Mouse (Mus musculus): ENCODE measurements around the gene Sbds. TPM values are rescaled to one million over a fixed set of nuclear protein-coding genes. Genes with fewer than 3 reads are reported as not detected.
A peak's percentile ranks its signal among the peaks of the same experiment; 100 is the strongest.
"Not testable (repeated sequence)": the region's sequence is repeated elsewhere in the genome, so short reads cannot be mapped to it uniquely, and the experiment has no call there.

Gene Sbds
- polyA plus RNA-seq, 1 experiment from 2014 or later = 60.3 TPM

DNA sequence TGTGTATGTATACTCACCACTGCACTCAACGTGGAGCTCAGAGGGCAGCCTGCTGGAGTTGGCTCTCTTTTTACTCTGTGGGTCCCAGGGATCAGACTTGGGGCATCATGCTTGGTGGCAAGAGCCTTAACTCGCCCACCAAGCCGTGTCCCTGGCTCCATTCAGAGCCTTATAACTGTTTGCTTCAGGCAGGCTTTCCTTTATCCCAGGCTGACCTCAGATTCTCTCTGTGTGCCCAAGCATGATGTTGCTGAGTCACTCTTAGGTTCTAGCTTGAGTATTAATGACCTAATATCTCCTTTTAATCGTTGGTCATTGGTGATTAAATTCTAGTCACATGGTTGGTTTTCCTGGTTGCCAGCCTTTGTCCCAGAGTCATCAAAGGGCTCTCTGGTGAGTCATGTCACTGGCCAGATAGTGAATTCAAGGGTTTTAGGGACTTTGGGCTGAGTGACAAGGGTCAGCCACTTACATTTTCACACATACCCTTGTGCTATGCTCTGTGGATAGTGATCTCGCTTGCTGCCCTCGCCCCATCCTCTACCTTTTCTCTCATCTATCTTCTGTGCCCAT, 9.2 kb upstream of the Sbds start:
- no peaks in the 10 kb centered on the region for H3K27me3 ChIP-seq (replicated peaks; ENCODE audit: control insufficient read depth, insufficient read depth, low read length)
- H3K4me2 ChIP-seq (ENCODE audit: low read length) = no peak overlapping the region
- H3K4me3 ChIP-seq (replicated peaks; ENCODE audit: low read length) = no peak overlapping the region
- H3K9ac ChIP-seq (replicated peaks; ENCODE audit: low read depth, low read length) = no peak overlapping the region
- no peak for ATAC-seq
- H3K9me3 ChIP-seq (ENCODE audit: control insufficient read depth, low read length) = no peaks in the 10 kb centered on the region
- peaks cover 14% of the 10 kb centered on the region for H3K36me3 ChIP-seq (ENCODE audit: control insufficient read depth, insufficient read depth)
- H3K4me1 ChIP-seq (replicated peaks; ENCODE audit: control insufficient read depth, insufficient read depth, low read length) = no peaks in the 10 kb centered on the region
- no peak overlapping the region for H3K27ac ChIP-seq (ENCODE audit: low read length)
- 88% methylated on average over 6 of the region's 6 CpGs for WGBS

GRCm38 (mm10) chr5:130263454-130263853, 8.1 kb upstream of the Sbds start:
- Histone ChIP-seq H3K9me3 (ENCODE audit: control insufficient read depth, low read length) (no peaks in the 10 kb centered on the region), H3K27me3 (replicated peaks; ENCODE audit: control insufficient read depth, insufficient read depth, low read length) (no peaks in the 10 kb centered on the region), H3K36me3 (ENCODE audit: control insufficient read depth, insufficient read depth) (peaks cover 14% of the 10 kb centered on the region), H3K4me2 (ENCODE audit: low read length) (no peak overlapping the region), H3K9ac (replicated peaks; ENCODE audit: low read depth, low read length) (no peak overlapping the region), H3K4me1 (replicated peaks; ENCODE audit: control insufficient read depth, insufficient read depth, low read length) (no peaks in the 10 kb centered on the region), H3K4me3 (replicated peaks; ENCODE audit: low read length) (no peak overlapping the region), H3K27ac (ENCODE audit: low read length) (no peak overlapping the region)
- 78% methylated on average over 11 of the region's 11 CpGs for WGBS
- no peak for ATAC-seq

DNA sequence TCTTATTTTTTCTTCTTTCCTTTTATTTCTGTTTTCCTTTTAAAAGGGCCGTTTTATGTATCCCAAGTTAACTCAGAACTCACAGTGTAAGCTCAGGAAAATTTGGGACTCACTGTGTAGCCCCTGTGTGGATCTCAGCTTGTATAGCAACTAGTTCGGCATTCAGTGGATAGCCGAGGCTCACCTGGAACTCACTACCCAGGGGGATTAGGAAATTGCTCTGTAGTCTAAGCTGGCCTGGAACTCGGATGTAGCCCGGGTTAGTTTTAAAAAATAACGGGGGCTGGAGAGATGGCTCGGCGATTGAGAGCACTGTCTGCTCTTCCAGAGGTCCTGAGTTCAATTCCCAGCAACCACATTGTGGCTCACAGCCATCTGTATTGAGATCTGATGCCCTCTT, 2.0 kb upstream of the Sbds start:
- 6% methylated on average over 8 of the region's 8 CpGs for WGBS
- ATAC-seq = no peak
- Histone ChIP-seq H3K27ac (ENCODE audit: low read length) (peak overlapping the region; percentile 76), H3K4me2 (ENCODE audit: low read length) (peak overlapping the region; percentile 83), H3K9ac (replicated peaks; ENCODE audit: low read depth, low read length) (peak overlapping the region; percentile 63), H3K27me3 (replicated peaks; ENCODE audit: control insufficient read depth, insufficient read depth, low read length) (no peaks in the 10 kb centered on the region), H3K4me3 (replicated peaks; ENCODE audit: low read length) (peak overlapping the region; percentile 58), H3K36me3 (ENCODE audit: control insufficient read depth, insufficient read depth) (peaks cover under 1% of the 10 kb centered on the region; the same call in 1 of the 2 replicates), H3K4me1 (replicated peaks; ENCODE audit: control insufficient read depth, insufficient read depth, low read length) (peaks cover 31% of the 10 kb centered on the region), H3K9me3 (ENCODE audit: control insufficient read depth, low read length) (no peaks in the 10 kb centered on the region)

GRCm38 (mm10) chr5:130256678-130257271, 1.4 kb upstream of the Sbds start:
- peaks cover 2% of the 10 kb centered on the region; the same call in 1 of the 2 replicates for H3K36me3 ChIP-seq (ENCODE audit: control insufficient read depth, insufficient read depth)
- H3K9ac ChIP-seq (replicated peaks; ENCODE audit: low read depth, low read length) = peak overlapping the region; percentile 63
- H3K27ac ChIP-seq (ENCODE audit: low read length) = peak overlapping the region; percentile 76
- no peaks in the 10 kb centered on the region for H3K27me3 ChIP-seq (replicated peaks; ENCODE audit: control insufficient read depth, insufficient read depth, low read length)
- no peaks in the 10 kb centered on the region for H3K9me3 ChIP-seq (ENCODE audit: control insufficient read depth, low read length)
- H3K4me1 ChIP-seq (replicated peaks; ENCODE audit: control insufficient read depth, insufficient read depth, low read length) = peaks cover 31% of the 10 kb centered on the region
- ATAC-seq = peak; percentile 97
- 0% methylated on average over 24 of the region's 25 CpGs for WGBS
- H3K4me3 ChIP-seq (replicated peaks; ENCODE audit: low read length) = peak overlapping the region; percentile 58
- peak overlapping the region; percentile 83 for H3K4me2 ChIP-seq (ENCODE audit: low read length)

GRCm38 (mm10) chr5:130255799-130256525, 632 bp upstream of the Sbds start:
- not testable (repeated sequence) for H3K27me3 ChIP-seq (replicated peaks; ENCODE audit: control insufficient read depth, insufficient read depth, low read length); ATAC-seq; H3K36me3 ChIP-seq (ENCODE audit: control insufficient read depth, insufficient read depth); H3K9me3 ChIP-seq (ENCODE audit: control insufficient read depth, low read length)
- Histone ChIP-seq H3K9ac (replicated peaks; ENCODE audit: low read depth, low read length) (0 out of 2 replicates have a peak overlapping the region, but pooled peaks have one; percentile 33), H3K4me3 (replicated peaks; ENCODE audit: low read length) (peak overlapping the region; percentile 85), H3K27ac (ENCODE audit: low read length) (0 out of 2 replicates have a peak overlapping the region, but pooled peaks have one; percentile 35), H3K4me2 (ENCODE audit: low read length) (peak overlapping the region; percentile 73), H3K4me1 (replicated peaks; ENCODE audit: control insufficient read depth, insufficient read depth, low read length) (peaks cover 31% of the 10 kb centered on the region)
- WGBS = 33% methylated on average over 20 of the region's 20 CpGs

GRCm38 (mm10) chr5:130254164-130255016, 940 bp downstream of the Sbds start:
- no peaks in the 10 kb centered on the region for H3K9me3 ChIP-seq (ENCODE audit: control insufficient read depth, low read length)
- peak overlapping the region; percentile 87 for H3K27ac ChIP-seq (ENCODE audit: low read length)
- peaks cover 31% of the 10 kb centered on the region for H3K4me1 ChIP-seq (replicated peaks; ENCODE audit: control insufficient read depth, insufficient read depth, low read length)
- no peak for ATAC-seq
- no peaks in the 10 kb centered on the region for H3K27me3 ChIP-seq (replicated peaks; ENCODE audit: control insufficient read depth, insufficient read depth, low read length)
- H3K36me3 ChIP-seq (ENCODE audit: control insufficient read depth, insufficient read depth) = peaks cover 11% of the 10 kb centered on the region
- peak overlapping the region; percentile 87 for H3K9ac ChIP-seq (replicated peaks; ENCODE audit: low read depth, low read length)
- 22% methylated on average over 19 of the region's 19 CpGs for WGBS
- H3K4me2 ChIP-seq (ENCODE audit: low read length) = peak overlapping the region; percentile 66
- peak overlapping the region; percentile 85 for H3K4me3 ChIP-seq (replicated peaks; ENCODE audit: low read length)

GRCm38 (mm10) chr5:130247823-130248222, 7.5 kb downstream of the Sbds start:
- WGBS = 88% methylated on average over 5 of the region's 5 CpGs
- ATAC-seq = no peak
- H3K27me3 ChIP-seq (replicated peaks; ENCODE audit: control insufficient read depth, insufficient read depth, low read length) = no peaks in the 10 kb centered on the region
- H3K9ac ChIP-seq (replicated peaks; ENCODE audit: low read depth, low read length) = no peak overlapping the region
- H3K4me1 ChIP-seq (replicated peaks; ENCODE audit: control insufficient read depth, insufficient read depth, low read length) = no peaks in the 10 kb centered on the region
- H3K4me2 ChIP-seq (ENCODE audit: low read length) = no peak overlapping the region
- H3K36me3 ChIP-seq (ENCODE audit: control insufficient read depth, insufficient read depth) = peaks cover 53% of the 10 kb centered on the region
- H3K27ac ChIP-seq (ENCODE audit: low read length) = no peak overlapping the region
- no peak overlapping the region for H3K4me3 ChIP-seq (replicated peaks; ENCODE audit: low read length)
- no peaks in the 10 kb centered on the region for H3K9me3 ChIP-seq (ENCODE audit: control insufficient read depth, low read length)

DNA sequence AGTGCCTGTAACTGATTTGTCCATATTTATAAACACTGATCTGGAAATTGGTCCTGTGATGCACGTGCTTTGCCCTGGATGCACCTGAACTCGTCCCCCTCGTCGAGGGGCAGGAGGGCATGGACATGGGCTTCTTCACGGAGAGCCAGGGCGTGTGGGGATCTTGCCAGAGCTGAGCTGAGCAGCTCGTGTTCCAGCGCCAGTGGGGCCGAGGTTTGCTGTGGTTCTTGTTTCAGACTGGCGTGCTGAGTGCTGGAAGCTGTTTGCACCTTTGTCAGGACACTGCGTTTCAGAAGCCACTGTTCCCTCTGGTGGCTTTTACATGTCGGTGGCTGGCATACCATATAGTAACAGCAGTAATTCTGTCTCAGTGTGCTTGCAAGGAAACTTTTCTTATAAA, 13.9 kb downstream of the Sbds start:
- Histone ChIP-seq H3K4me3 (replicated peaks; ENCODE audit: low read length) (no peak overlapping the region), H3K4me1 (replicated peaks; ENCODE audit: control insufficient read depth, insufficient read depth, low read length) (no peaks in the 10 kb centered on the region), H3K27ac (ENCODE audit: low read length) (no peak overlapping the region), H3K9ac (replicated peaks; ENCODE audit: low read depth, low read length) (no peak overlapping the region), H3K36me3 (ENCODE audit: control insufficient read depth, insufficient read depth) (peaks cover 57% of the 10 kb centered on the region), H3K27me3 (replicated peaks; ENCODE audit: control insufficient read depth, insufficient read depth, low read length) (no peaks in the 10 kb centered on the region), H3K9me3 (ENCODE audit: control insufficient read depth, low read length) (no peaks in the 10 kb centered on the region), H3K4me2 (ENCODE audit: low read length) (no peak overlapping the region)
- 95% methylated on average over 12 of the region's 12 CpGs for WGBS
- ATAC-seq = no peak

DNA sequence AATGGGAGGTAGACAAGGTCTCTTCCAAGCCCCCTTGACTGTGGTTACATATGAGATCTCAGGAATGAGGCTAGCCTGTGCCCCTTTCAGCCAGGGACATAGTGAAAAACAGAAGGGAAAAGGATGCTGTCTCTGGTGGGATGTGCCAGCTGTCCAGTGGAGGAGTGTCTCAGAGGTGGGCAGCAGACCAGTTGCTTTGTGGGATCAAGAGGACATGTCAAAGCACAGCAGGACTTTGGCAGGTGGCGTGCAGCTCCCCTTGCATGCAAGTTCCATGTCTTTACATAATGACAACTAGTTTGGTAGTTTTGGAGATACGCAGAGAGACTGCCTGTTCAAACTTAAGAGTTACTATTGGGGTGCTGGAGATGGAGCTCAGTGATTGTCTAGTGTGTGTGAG, 15.5 kb downstream of the Sbds start:
- WGBS = 96% methylated on average over 2 of the region's 2 CpGs
- Histone ChIP-seq H3K4me3 (replicated peaks; ENCODE audit: low read length) (no peak overlapping the region), H3K9ac (replicated peaks; ENCODE audit: low read depth, low read length) (no peak overlapping the region), H3K9me3 (ENCODE audit: control insufficient read depth, low read length) (no peaks in the 10 kb centered on the region), H3K4me2 (ENCODE audit: low read length) (no peak overlapping the region), H3K27me3 (replicated peaks; ENCODE audit: control insufficient read depth, insufficient read depth, low read length) (no peaks in the 10 kb centered on the region), H3K36me3 (ENCODE audit: control insufficient read depth, insufficient read depth) (peaks cover 56% of the 10 kb centered on the region), H3K27ac (ENCODE audit: low read length) (no peak overlapping the region), H3K4me1 (replicated peaks; ENCODE audit: control insufficient read depth, insufficient read depth, low read length) (no peaks in the 10 kb centered on the region)
- ATAC-seq = no peak
